Mouse (Mus musculus): Measurements from ENCODE around the gene Dock1.

Dock1 gene

GRCm38 (mm10) chr7:134696126-134696979, 25.9 kb downstream of the Dock1 start:
- DNase-seq (ENCODE audit: low spot score) = no peak

GRCm38 (mm10) chr7:134697479-134697878, 27.0 kb downstream of the Dock1 start:
- no peak for DNase-seq (ENCODE audit: low spot score)

- no peak for DNase-seq (ENCODE audit: low spot score)
Measured at GRCm38 (mm10) chr7:134698246-134698645, 27.8 kb downstream of the Dock1 start.

GRCm38 (mm10) chr7:134700001-134700400, 29.5 kb downstream of the Dock1 start:
- DNase-seq (ENCODE audit: low spot score) = no peak

GRCm38 (mm10) chr7:134702481-134702880, 32.0 kb downstream of the Dock1 start:
- DNase-seq (ENCODE audit: low spot score) = no peak

GRCm38 (mm10) chr7:134703704-134704103, 33.2 kb downstream of the Dock1 start:
- DNase-seq (ENCODE audit: low spot score) = peak; percentile 12

- no peak for DNase-seq (ENCODE audit: low spot score)
Measured at GRCm38 (mm10) chr7:134709226-134709853, 38.9 kb downstream of the Dock1 start.

- DNase-seq (ENCODE audit: low spot score) = no peak
Measured at GRCm38 (mm10) chr7:134711576-134711975, 41.1 kb downstream of the Dock1 start.

- DNase-seq (ENCODE audit: low spot score) = no peak
Measured at GRCm38 (mm10) chr7:134719406-134719805, 49.0 kb downstream of the Dock1 start.

- no peak for DNase-seq (ENCODE audit: low spot score)
Measured at GRCm38 (mm10) chr7:134722361-134722760, 51.9 kb downstream of the Dock1 start.

GRCm38 (mm10) chr7:134722955-134723354, 52.5 kb downstream of the Dock1 start:
- DNase-seq (ENCODE audit: low spot score) = no peak

GRCm38 (mm10) chr7:134723509-134723908, 53.1 kb downstream of the Dock1 start:
- no peak for DNase-seq (ENCODE audit: low spot score)

- no peak for DNase-seq (ENCODE audit: low spot score)
Measured at GRCm38 (mm10) chr7:134724841-134725240, 54.4 kb downstream of the Dock1 start.

- DNase-seq (ENCODE audit: low spot score) = no peak
Measured at GRCm38 (mm10) chr7:134725551-134726529, 55.4 kb downstream of the Dock1 start.

GRCm38 (mm10) chr7:134726530-134727258, 56.2 kb downstream of the Dock1 start:
- no peak for DNase-seq (ENCODE audit: low spot score)

- DNase-seq (ENCODE audit: low spot score) = no peak
Measured at GRCm38 (mm10) chr7:134729348-134729747, 58.9 kb downstream of the Dock1 start.

- no peak for DNase-seq (ENCODE audit: low spot score)
Measured at GRCm38 (mm10) chr7:134730406-134731126, 60.1 kb downstream of the Dock1 start.

- no peak for DNase-seq (ENCODE audit: low spot score)
Measured at GRCm38 (mm10) chr7:134747059-134747458, 76.6 kb downstream of the Dock1 start.

- no peak for DNase-seq (ENCODE audit: low spot score)
Measured at GRCm38 (mm10) chr7:134748376-134748775, 77.9 kb downstream of the Dock1 start.

GRCm38 (mm10) chr7:134749613-134750012, 79.2 kb downstream of the Dock1 start:
- DNase-seq (ENCODE audit: low spot score) = no peak

GRCm38 (mm10) chr7:134751496-134751895, 81.0 kb downstream of the Dock1 start:
- DNase-seq (ENCODE audit: low spot score) = no peak

Data from ovary, adult 18-20 months (tissue).